Mouse (Mus musculus) left cerebral cortex, postnatal 4 days (tissue): ENCODE measurements at regions not wholly inside any gene's neighbourhood (a gene's known extent, or its start where the extent isn't known, plus 50 kb on each side); places are given as distances from the start of the nearest gene placed in this dataset.
A peak's percentile ranks its signal among the peaks of the same experiment; 100 is the strongest.
"Not testable (repeated sequence)": the region's sequence is repeated elsewhere in the genome, so short reads cannot be mapped to it uniquely, and the experiment has no call there.

ENCODE experiments used
- DNase-seq: peaks from one replicate; pipeline ENCODE4 v3.0.0-alpha.2; 2022
- intact Hi-C: fragments of 180-260 bp; cut with DNase I; formaldehyde crosslinking; loops from one replicate; pipeline ENCODE4 v1.15.1; 2025

GRCm38 (mm10) chr6:133724627-133725026 is 128.9 kb downstream of the Kap start:
- intact Hi-C loops, DNase-seq: not testable (repeated sequence)

DNA sequence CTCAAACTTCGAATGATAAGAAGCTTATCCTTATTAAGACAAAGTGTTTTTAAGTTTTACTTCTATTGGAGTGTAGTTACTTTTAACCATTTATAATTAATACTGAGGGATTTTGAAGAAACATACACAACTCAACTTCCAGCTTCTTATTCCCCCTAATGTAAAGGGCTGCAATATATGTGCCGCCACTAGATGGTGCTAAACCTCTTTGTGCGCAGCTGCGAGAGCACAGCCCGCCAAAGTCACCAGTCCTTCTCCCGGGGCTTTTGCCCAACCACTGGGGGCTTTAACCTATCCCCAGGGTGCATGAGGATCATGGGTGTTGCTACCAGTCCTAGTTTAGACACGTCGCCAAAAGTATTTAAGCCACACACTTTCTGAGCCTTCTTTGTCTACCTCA is 146.8 kb downstream of the Kap start:
- DNase-seq = peak; percentile 25
- intact Hi-C loops = not testable (repeated sequence)

- DNase-seq = no peak
- intact Hi-C loops = no loop called here
Observed at GRCm38 (mm10) chr6:133701625-133702024, 151.9 kb downstream of the Kap start.
